Mouse (Mus musculus) neural tube, embryonic 12.5 days (tissue): ENCODE data around the gene Pbsn. TPM values are rescaled to one million over a fixed set of nuclear protein-coding genes. Genes with fewer than 3 reads are reported as not detected.
"Not testable (repeated sequence)": the region's sequence is repeated elsewhere in the genome, so short reads cannot be mapped to it uniquely, and the experiment has no call there.

Source experiments
- ATAC-seq: fragments of 200-750 bp; cut with Nextera tagmentation; 2 replicates; pipeline ENCODE4 v1.8.0; 2017; ENCODE audit warnings: low read depth, mild to moderate bottlenecking, moderate TSS enrichment, moderate library complexity; ENCODE audit not compliant: low FRiP score
- H3K27ac ChIP-seq: fragments of 300-500 bp; sonication (generic); 2 replicates; pipeline ENCODE4 v1.5.1; 2016
- H3K27me3 ChIP-seq: fragments of 300-500 bp; sonication (generic); replicated peaks from 2 replicates; pipeline ENCODE4 v1.6.1; 2016; ENCODE audit warnings: mild to moderate bottlenecking
- H3K36me3 ChIP-seq: fragments of 300-500 bp; sonication (generic); 2 replicates; pipeline ENCODE4 v1.6.1; 2016; ENCODE audit warnings: mild to moderate bottlenecking
- H3K4me1 ChIP-seq: fragments of 300-500 bp; sonication (generic); 2 replicates; pipeline ENCODE4 v1.6.1; 2016
- H3K4me2 ChIP-seq: fragments of 300-500 bp; sonication (generic); replicated peaks from 2 replicates; pipeline ENCODE4 v1.6.1; 2016; ENCODE audit warnings: mild to moderate bottlenecking
- H3K4me3 ChIP-seq: fragments of 300-500 bp; sonication (generic); 2 replicates; pipeline ENCODE4 v1.5.1; 2016
- H3K9ac ChIP-seq: fragments of 300-500 bp; sonication (generic); 2 replicates; pipeline ENCODE4 v1.6.1; 2016; ENCODE audit warnings: mild to moderate bottlenecking
- H3K9me3 ChIP-seq: fragments of 300-500 bp; sonication (generic); 2 replicates; pipeline ENCODE4 v1.6.1; 2016; ENCODE audit warnings: mild to moderate bottlenecking
- WGBS: fragments of 180-500 bp; shearing (Covaris S2); methylation state at CpG from one replicate; pipeline ENCODE4 v1.1.7; 2016; 5-methylcytosine and 5-hydroxymethylcytosine counted together
- polyA plus RNA-seq: library from polyadenylated mRNA; unstranded; fragments of >200 nt; fragmentation: Nextera tagmentation; extraction: Ambion mirVana; gene quantifications from 2 replicates; pipeline ENCODE4 v1.2.1, GENCODE M21; 2016

Gene Pbsn
- not detected in 2 replicates for polyA plus RNA-seq

- no peak within 1 kb of the TSS for H3K27ac ChIP-seq
- H3K9me3 ChIP-seq = no peaks in the 10 kb centered on the region
- no peak within 1 kb of the TSS for H3K9ac ChIP-seq
- 81% methylated on average over 1 of the region's 1 CpGs for WGBS
- no peaks in the 10 kb centered on the region for H3K4me1 ChIP-seq
- ATAC-seq = no peak
- H3K36me3 ChIP-seq = no peaks in the 10 kb centered on the region
- H3K27me3 ChIP-seq = no peaks in the 10 kb centered on the region
- no peak within 1 kb of the TSS for H3K4me2 ChIP-seq
- H3K4me3 ChIP-seq = no peak within 1 kb of the TSS
These were observed at the start of gene Pbsn for GRCm38 (mm10) chrX:77853523-77853922. Pbsn (minus strand) TSS chrX:77853623.

GRCm38 (mm10) chrX:77880033-77880432, 26.6 kb upstream of the Pbsn start:
- H3K36me3 ChIP-seq, H3K4me3 ChIP-seq, H3K9me3 ChIP-seq, H3K4me1 ChIP-seq, ATAC-seq, H3K4me2 ChIP-seq, H3K27ac ChIP-seq, H3K27me3 ChIP-seq, H3K9ac ChIP-seq: not testable (repeated sequence)
- 53% methylated on average over 2 of the region's 4 CpGs for WGBS

- 88% methylated on average over 2 of the region's 2 CpGs for WGBS
These were observed 11.0 kb upstream of the Pbsn start, which contains the start of gene Gm14744 for GRCm38 (mm10) chrX:77864458-77864857. Gm14744 (plus strand) TSS chrX:77864758.

GRCm38 (mm10) chrX:77812031-77812430, 41.4 kb downstream of the Pbsn start:
- no peaks in the 10 kb centered on the region for H3K36me3 ChIP-seq
- H3K27ac ChIP-seq = no peak overlapping the region
- ATAC-seq = no peak
- H3K27me3 ChIP-seq = no peaks in the 10 kb centered on the region
- 62% methylated on average over 6 of the region's 6 CpGs for WGBS
- no peak overlapping the region for H3K9ac ChIP-seq
- H3K4me2 ChIP-seq = no peak overlapping the region
- no peaks in the 10 kb centered on the region for H3K4me1 ChIP-seq
- H3K9me3 ChIP-seq = no peaks in the 10 kb centered on the region
- no peak overlapping the region for H3K4me3 ChIP-seq

More at GRCm38 (mm10) chrX:77864458-77864857, 11.0 kb upstream of the Pbsn start, which contains the start of gene Gm14744:
- H3K27me3 ChIP-seq, H3K27ac ChIP-seq, ATAC-seq, H3K36me3 ChIP-seq, H3K4me2 ChIP-seq, H3K4me1 ChIP-seq, H3K4me3 ChIP-seq, H3K9ac ChIP-seq, H3K9me3 ChIP-seq: not testable (repeated sequence)

GRCm38 (mm10) chrX:77810608-77811206, 42.7 kb downstream of the Pbsn start:
- peak overlapping the region; percentile 47 for H3K4me2 ChIP-seq
- no peaks in the 10 kb centered on the region for H3K27me3 ChIP-seq
- no peaks in the 10 kb centered on the region for H3K9me3 ChIP-seq
- no peaks in the 10 kb centered on the region for H3K36me3 ChIP-seq
- H3K9ac ChIP-seq = 0 out of 2 replicates have a peak overlapping the region, but pooled peaks have one; percentile 3
- no peaks in the 10 kb centered on the region for H3K4me1 ChIP-seq
- peak overlapping the region; percentile 29 for H3K4me3 ChIP-seq
- no peak overlapping the region for H3K27ac ChIP-seq
- 21% methylated on average over 17 of the region's 17 CpGs for WGBS
- peak; percentile 88 for ATAC-seq

GRCm38 (mm10) chrX:77808602-77809001, 44.8 kb downstream of the Pbsn start:
- 25% methylated on average over 2 of the region's 2 CpGs for whole genome bisulfite sequencing

GRCm38 (mm10) chrX:77802293-77802692, 51.1 kb downstream of the Pbsn start:
- no peak overlapping the region for H3K27ac ChIP-seq
- H3K4me2 ChIP-seq = no peak overlapping the region
- H3K4me3 ChIP-seq = no peak overlapping the region
- no peaks in the 10 kb centered on the region for H3K9me3 ChIP-seq
- no peaks in the 10 kb centered on the region for H3K36me3 ChIP-seq
- WGBS = 74% methylated on average over 2 of the region's 2 CpGs
- no peaks in the 10 kb centered on the region for H3K27me3 ChIP-seq
- ATAC-seq = no peak
- no peaks in the 10 kb centered on the region for H3K4me1 ChIP-seq
- H3K9ac ChIP-seq = no peak overlapping the region

More at GRCm38 (mm10) chrX:77808602-77809001, 44.8 kb downstream of the Pbsn start:
- H3K4me1 ChIP-seq = no peaks in the 10 kb centered on the region
- H3K27ac ChIP-seq = no peak overlapping the region
- H3K4me3 ChIP-seq = no peak overlapping the region
- H3K36me3 ChIP-seq = no peaks in the 10 kb centered on the region
- no peak overlapping the region for H3K4me2 ChIP-seq
- no peak for ATAC-seq
- no peaks in the 10 kb centered on the region for H3K9me3 ChIP-seq
- no peaks in the 10 kb centered on the region for H3K27me3 ChIP-seq
- no peak overlapping the region for H3K9ac ChIP-seq

- no peaks in the 10 kb centered on the region for H3K27me3 ChIP-seq
- no peak overlapping the region for H3K9ac ChIP-seq
- no peak overlapping the region for H3K4me3 ChIP-seq
- H3K27ac ChIP-seq = no peak overlapping the region
- H3K4me2 ChIP-seq = no peak overlapping the region
- ATAC-seq = no peak
- 76% methylated on average over 1 of the region's 1 CpGs for WGBS
- no peaks in the 10 kb centered on the region for H3K4me1 ChIP-seq
- no peaks in the 10 kb centered on the region for H3K9me3 ChIP-seq
- no peaks in the 10 kb centered on the region for H3K36me3 ChIP-seq
These were observed 51.9 kb downstream of the Pbsn start for GRCm38 (mm10) chrX:77801543-77801942.

GRCm38 (mm10) chrX:77799554-77799953, 53.9 kb downstream of the Pbsn start:
- no peak overlapping the region for H3K9ac ChIP-seq
- 91% methylated on average over 3 of the region's 3 CpGs for WGBS
- H3K9me3 ChIP-seq = no peaks in the 10 kb centered on the region
- no peak overlapping the region for H3K4me2 ChIP-seq
- peaks cover 2% of the 10 kb centered on the region; the same call in 1 of the 2 replicates for H3K4me1 ChIP-seq
- H3K36me3 ChIP-seq = no peaks in the 10 kb centered on the region
- no peak for ATAC-seq
- H3K27ac ChIP-seq = no peak overlapping the region
- no peak overlapping the region for H3K4me3 ChIP-seq
- H3K27me3 ChIP-seq = no peaks in the 10 kb centered on the region

- Histone ChIP-seq H3K4me1 (peaks cover 6% of the 10 kb centered on the region; the same call in 1 of the 2 replicates), H3K4me2 (no peak overlapping the region), H3K4me3 (no peak overlapping the region), H3K27ac (no peak overlapping the region), H3K9ac (no peak overlapping the region), H3K27me3 (no peaks in the 10 kb centered on the region), H3K9me3 (no peaks in the 10 kb centered on the region), H3K36me3 (no peaks in the 10 kb centered on the region)
- no peak for ATAC-seq
These were observed 55.6 kb downstream of the Pbsn start for GRCm38 (mm10) chrX:77797801-77798200.

- Histone ChIP-seq H3K4me3 (no peak overlapping the region), H3K9me3 (no peaks in the 10 kb centered on the region), H3K27me3 (no peaks in the 10 kb centered on the region), H3K4me2 (peak overlapping the region; percentile 61; the same call in 1 of the 2 replicates), H3K36me3 (no peaks in the 10 kb centered on the region), H3K9ac (no peak overlapping the region), H3K27ac (no peak overlapping the region), H3K4me1 (peaks cover 6% of the 10 kb centered on the region; the same call in 1 of the 2 replicates)
- WGBS = 76% methylated on average over 1 of the region's 1 CpGs
- ATAC-seq = no peak
These were observed 56.5 kb downstream of the Pbsn start for GRCm38 (mm10) chrX:77796916-77797315.

GRCm38 (mm10) chrX:77796238-77796835, 57.1 kb downstream of the Pbsn start, which contains the start of gene Prkx:
Prkx (minus strand) TSS chrX:77796278.
- Histone ChIP-seq H3K4me1 (peaks cover 6% of the 10 kb centered on the region; the same call in 1 of the 2 replicates), H3K27ac (no peak within 1 kb of the TSS), H3K9ac (peak within 1 kb of the TSS; percentile 57), H3K36me3 (no peaks in the 10 kb centered on the region), H3K9me3 (no peaks in the 10 kb centered on the region), H3K27me3 (no peaks in the 10 kb centered on the region), H3K4me2 (peak within 1 kb of the TSS; percentile 61), H3K4me3 (peak within 1 kb of the TSS; percentile 54)
- peak; percentile 80 for ATAC-seq
- 29% methylated on average over 19 of the region's 19 CpGs for WGBS
